Comparison of ENCODE assay signal across 24 mouse cellular contexts in the genomic region with DNA sequence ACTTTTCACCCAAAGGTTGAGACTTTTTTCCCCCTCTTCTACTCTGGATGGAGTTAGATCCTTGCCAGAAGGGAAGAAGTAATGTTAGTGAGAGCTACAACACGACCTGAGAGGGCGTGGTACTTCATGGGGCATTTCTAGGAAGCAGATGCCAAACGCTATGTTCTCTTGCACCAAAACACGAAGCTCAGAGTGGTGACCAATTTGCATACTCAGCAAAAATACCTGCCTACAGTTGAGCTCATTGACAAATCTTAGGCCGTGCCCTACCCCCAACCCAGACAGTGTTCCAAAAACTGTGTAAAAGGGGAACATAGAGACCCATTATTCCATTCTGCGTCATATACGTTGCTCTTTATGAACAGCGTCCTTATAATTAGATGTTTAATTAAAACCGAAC.
DNase-seq lines count a peak whose midpoint lies in the region; ATAC-seq and TF ChIP-seq lines count a peak whose summit lies in the region.
"Had no signal": no experiment of that assay in that cellular context is flagged by ENCODE, and none has a peak within 500 bp of the region (broad histone marks: within the 10 kb centered on the region; RNA-seq: fewer than 3 reads in every experiment).

No protein-coding gene starts in this region.

- TF ChIP-seq RAD21 in CH12.LX (IDR thresholded peaks at IDR 0.05; ENCODE audit: low read depth, low read length) (no peak), MEL (IDR thresholded peaks at IDR 0.05; ENCODE audit: low read depth, low read length) (no peak)

- DNase-seq in midbrain, embryonic 10.5 days (ENCODE audit: low spot score), result no peak
- DNase-seq in CH12.LX (ENCODE audit: extremely low read depth), result no peak
- DNase-seq in ES-E14 (ENCODE audit: low read depth, low spot score), result no peak
- DNase-seq in MEL (ENCODE audit: low read depth, low spot score), result no peak
- no peak for DNase-seq in heart, postnatal 14 days
- no peak for DNase-seq in cerebellum, postnatal 25 days
- no peak for DNase-seq in heart, postnatal 10 days
- DNase-seq: adrenal gland, adult 2 months; adrenal gland, adult 8-10 months; adrenal gland, postnatal 10 days; adrenal gland, postnatal 14 days; adrenal gland, postnatal 25 days; adrenal gland, postnatal 36 days; B cell, adult 2 months; cerebellum, adult 11 months; cerebellum, adult 11-12 months; cerebellum, adult 18-20 months; cerebellum, adult 2 months; cerebellum, adult 8-10 months had no signal

- H3K4me3 ChIP-seq in midbrain, embryonic 15.5 days, result no peak overlapping the region
- H3K4me3 ChIP-seq in midbrain, embryonic 10.5 days, result no peak overlapping the region
- no peak overlapping the region for H3K4me3 ChIP-seq in CH12.LX (replicated peaks in 1 of 3; ENCODE audit: low read depth in 2 of 3, low read length in 2 of 3, poor library complexity in 1 of 3)
- H3K4me3 ChIP-seq in ES-E14 (ENCODE audit: insufficient read depth in 1 of 2, low read depth in 1 of 2, low read length in 2 of 2, poor library complexity in 1 of 2, severe bottlenecking in 1 of 2), result no peak overlapping the region
- no peak overlapping the region for H3K4me3 ChIP-seq in MEL (ENCODE audit: control insufficient read depth in 1 of 2, insufficient read depth in 1 of 2, low read depth in 2 of 2, low read length in 2 of 2)

- TF ChIP-seq CTCF in CH12.LX (conservative IDR thresholded peaks at IDR 0.05 in 1 of 2, IDR thresholded peaks at IDR 0.05 in 1 of 2; ENCODE audit: low read depth in 2 of 2, low read length in 2 of 2) (no peak), MEL (IDR thresholded peaks at IDR 0.05 in 2 of 3, conservative IDR thresholded peaks at IDR 0.05 in 1 of 3; ENCODE audit: control insufficient read depth in 1 of 3, insufficient read depth in 1 of 3, low read depth in 2 of 3, low read length in 3 of 3, poor library complexity in 1 of 3, severe bottlenecking in 1 of 3) (no peak)

- 0 out of 2 replicates have a peak, but pooled peaks have one; percentile 3 for ATAC-seq in midbrain, embryonic 15.5 days (replicated peaks)
- ATAC-seq: activated CD4-positive, CD25-positive, alpha-beta regulatory T cell, adult 4 months; CD4-positive, CD25-positive, alpha-beta regulatory T cell, adult 4 months; Patski had no signal

- no peak overlapping the region for H3K9ac ChIP-seq in midbrain, embryonic 15.5 days
- no peak overlapping the region for H3K9ac ChIP-seq in CH12.LX (ENCODE audit: insufficient read depth, low read depth)
- no peak overlapping the region for H3K9ac ChIP-seq in ES-E14 (ENCODE audit: insufficient read depth, low read depth, low read length, poor library complexity, severe bottlenecking)
- no peak overlapping the region for H3K9ac ChIP-seq in MEL (ENCODE audit: control insufficient read depth, low read depth, low read length, poor library complexity, severe bottlenecking)

- no peak overlapping the region for H3K4me2 ChIP-seq in midbrain, embryonic 15.5 days
- no peak overlapping the region; the same call in 1 of the 2 replicates for H3K4me2 ChIP-seq in CH12.LX (ENCODE audit: insufficient read depth, low read depth, poor library complexity, severe bottlenecking)

- intact Hi-C loops in heart, postnatal 14 days (cut with DNase I), result no loop called here
- intact Hi-C loops in heart, postnatal 10 days (cut with DNase I), result no loop called here

- whole genome bisulfite sequencing in midbrain, embryonic 15.5 days, result 73% methylated on average over 9 of the region's 9 CpGs
- 79% methylated on average over 9 of the region's 9 CpGs for WGBS in midbrain, embryonic 10.5 days

- no peaks in the 10 kb centered on the region for H3K27me3 ChIP-seq in midbrain, embryonic 15.5 days (replicated peaks)
- no peaks in the 10 kb centered on the region for H3K27me3 ChIP-seq in midbrain, embryonic 10.5 days (ENCODE audit: low read depth, poor library complexity, severe bottlenecking)
- no peaks in the 10 kb centered on the region for H3K27me3 ChIP-seq in CH12.LX (replicated peaks)
- peaks cover 2 to 3% of the 10 kb centered on the region in 2 experiments; a peak in 2 of 4 replicates for H3K27me3 ChIP-seq in MEL (ENCODE audit: control insufficient read depth in 1 of 2, insufficient read depth in 2 of 2, low read length in 2 of 2)

- in situ Hi-C loops in CH12.LX (cut with MboI; ENCODE audit: low pct_ligation_motif_present, low pct_unique_long_range_greater_than_20kb, low sequenced_read_pairs), result no loop called here
- in situ Hi-C loops in ES-E14 (cut with MboI; ENCODE audit: low sequenced_read_pairs in 2 of 2, unreplicated experiment in 2 of 2), result no loop called here

- H3K79me2 ChIP-seq in CH12.LX (replicated peaks; ENCODE audit: control insufficient read depth, extremely low read depth, insufficient read depth, poor library complexity, severe bottlenecking) (no peaks in the 10 kb centered on the region), MEL (ENCODE audit: control insufficient read depth, insufficient read depth, low read length, poor library complexity) (no peaks in the 10 kb centered on the region)

- no peak for TF ChIP-seq POLR2A in CH12.LX (IDR thresholded peaks at IDR 0.05; ENCODE audit: low read depth, low read length)
- no peak for TF ChIP-seq POLR2A in MEL (IDR thresholded peaks at IDR 0.05; ENCODE audit: control insufficient read depth in 1 of 2, insufficient read depth in 1 of 2, low read depth in 1 of 2, low read length in 2 of 2, poor library complexity in 1 of 2)

- H3K27ac ChIP-seq in midbrain, embryonic 15.5 days, result no peak overlapping the region
- H3K27ac ChIP-seq in midbrain, embryonic 10.5 days (replicated peaks), result no peak overlapping the region
- H3K27ac ChIP-seq in CH12.LX (ENCODE audit: insufficient read depth, low read depth) (no peak overlapping the region), ES-E14 (ENCODE audit: insufficient read depth, low read depth, low read length, poor library complexity, severe bottlenecking) (no peak overlapping the region), MEL (ENCODE audit: control insufficient read depth, low read depth, low read length) (no peak overlapping the region)

- H3K9me3 ChIP-seq in midbrain, embryonic 15.5 days, result no peaks in the 10 kb centered on the region
- no peaks in the 10 kb centered on the region for H3K9me3 ChIP-seq in midbrain, embryonic 10.5 days (replicated peaks)
- H3K9me3 ChIP-seq in CH12.LX (replicated peaks; ENCODE audit: low read length) (no peaks in the 10 kb centered on the region), ES-E14 (ENCODE audit: control insufficient read depth, insufficient read depth, low read depth, low read length) (no peaks in the 10 kb centered on the region), MEL (replicated peaks; ENCODE audit: insufficient read depth, low read length) (no peaks in the 10 kb centered on the region)
- H3K9me3 ChIP-seq: G1E had no signal

- H3K4me1 ChIP-seq in midbrain, embryonic 15.5 days, result peaks cover 4% of the 10 kb centered on the region; the same call in 1 of the 2 replicates
- H3K4me1 ChIP-seq in midbrain, embryonic 10.5 days, result peaks cover 15% of the 10 kb centered on the region
- peaks cover 3% of the 10 kb centered on the region in 2 experiments; a peak in 3 of 4 replicates for H3K4me1 ChIP-seq in CH12.LX (ENCODE audit: control insufficient read depth in 1 of 2, insufficient read depth in 2 of 2)
- H3K4me1 ChIP-seq in ES-E14 (ENCODE audit: control insufficient read depth in 2 of 2, insufficient read depth in 2 of 2, low read length in 2 of 2, poor library complexity in 1 of 2), result no peaks in the 10 kb centered on the region
- H3K4me1 ChIP-seq in MEL (ENCODE audit: control insufficient read depth in 1 of 2, insufficient read depth in 2 of 2, low read length in 2 of 2), result no peaks in the 10 kb centered on the region

- dilution Hi-C loops in CH12.LX (cut with MboI; ENCODE audit: extremely low pct_ligation_motif_present, extremely low pct_unique_long_range_greater_than_20kb, low sequenced_read_pairs), result no loop called here

- no peak for TF ChIP-seq EP300 in CH12.LX (IDR thresholded peaks at IDR 0.05; ENCODE audit: low read length)
- TF ChIP-seq EP300 in MEL (IDR thresholded peaks at IDR 0.05; ENCODE audit: low read depth in 1 of 2, low read length in 2 of 2), result no peak

- no peaks in the 10 kb centered on the region for H3K36me3 ChIP-seq in midbrain, embryonic 15.5 days (replicated peaks)
- no peaks in the 10 kb centered on the region for H3K36me3 ChIP-seq in midbrain, embryonic 10.5 days
- no peaks in the 10 kb centered on the region for H3K36me3 ChIP-seq in CH12.LX (replicated peaks in 1 of 2; ENCODE audit: control insufficient read depth in 1 of 2, insufficient read depth in 1 of 2, low read length in 1 of 2)
- H3K36me3 ChIP-seq in ES-E14 (ENCODE audit: control insufficient read depth, insufficient read depth, low read length, poor library complexity, severe bottlenecking), result no peaks in the 10 kb centered on the region
- no peaks in the 10 kb centered on the region for H3K36me3 ChIP-seq in MEL (ENCODE audit: control insufficient read depth in 1 of 2, insufficient read depth in 2 of 2, low read length in 2 of 2)
- H3K36me3 ChIP-seq: G1E had no signal

TF ChIP-seq in CH12.LX, 34 proteins besides CTCF, POLR2A, EP300 and RAD21 (continues in another document):
- TF ChIP-seq MEF2A (IDR thresholded peaks at IDR 0.05; ENCODE audit: borderline replicate concordance, low read depth, low read length), result no peak
- peak; percentile 93 for TF ChIP-seq MAFK (IDR thresholded peaks at IDR 0.05; ENCODE audit: insufficient replicate concordance, low read length)
- TF ChIP-seq MAZ (IDR thresholded peaks at IDR 0.05; ENCODE audit: low read depth, low read length), result no peak
- no peak for TF ChIP-seq E2F4 (IDR thresholded peaks at IDR 0.05; ENCODE audit: insufficient replicate concordance, low read depth, low read length)
- TF ChIP-seq ZC3H11A (IDR thresholded peaks at IDR 0.05; ENCODE audit: low read depth, low read length), result no peak

TF ChIP-seq in ES-E14, 5 proteins besides CTCF, POLR2A, EP300 and RAD21:
- no peak for TF ChIP-seq HCFC1 (IDR thresholded peaks at IDR 0.05; ENCODE audit: borderline replicate concordance, insufficient read depth, low read length)
- TF ChIP-seq MAFK (IDR thresholded peaks at IDR 0.05; ENCODE audit: insufficient read depth, low read depth, low read length), result peak; percentile 89
- TF ChIP-seq CHD2 (IDR thresholded peaks at IDR 0.05; ENCODE audit: low read depth, low read length), result no peak
- TF ChIP-seq ZC3H11A (IDR thresholded peaks at IDR 0.05; ENCODE audit: borderline replicate concordance, low read depth, low read length), result no peak
- TF ChIP-seq ZNF384 (IDR thresholded peaks at IDR 0.05; ENCODE audit: low read depth, low read length), result no peak

TF ChIP-seq in MEL, 35 proteins besides CTCF, POLR2A, EP300 and RAD21:
- TF ChIP-seq POLR2AphosphoS2 (IDR thresholded peaks at IDR 0.05; ENCODE audit: low read length) (no peak), MAFK (IDR thresholded peaks at IDR 0.05; ENCODE audit: borderline replicate concordance, low read depth, low read length) (0 out of 2 replicates have a peak, but pooled peaks have one; percentile 25), CHD1 (IDR thresholded peaks at IDR 0.05; ENCODE audit: low read depth, low read length) (no peak)
